Mouse (Mus musculus): ENCODE results near the gene Gm4707. TPM values are rescaled to one million over a fixed set of nuclear protein-coding genes. Genes with fewer than 3 reads are reported as not detected.
"Not testable (repeated sequence)": the region's sequence is repeated elsewhere in the genome, so short reads cannot be mapped to it uniquely, and the experiment has no call there.

Gene Gm4707
- polyA plus RNA-seq, 1 experiment from 2014 or later: 2.2 TPM

GRCm38 (mm10) chr17:71444126-71444525 is 15.6 kb downstream of the Gm4707 start:
- Histone ChIP-seq H3K27ac (ENCODE audit: poor library complexity, severe bottlenecking) (no peak overlapping the region), H3K9ac (no peak overlapping the region), H3K4me1 (replicated peaks) (no peaks in the 10 kb centered on the region), H3K9me3 (replicated peaks) (0 out of 2 replicates have a peak, but pooled peaks cover 3% of the 10 kb centered on the region), H3K4me3 (no peak overlapping the region), H3K4me2 (no peak overlapping the region), H3K27me3 (replicated peaks) (no peaks in the 10 kb centered on the region), H3K36me3 (peaks cover 45% of the 10 kb centered on the region)
- 90% methylated on average over 3 of the region's 3 CpGs for WGBS
- no peak for ATAC-seq (ENCODE audit: insufficient number of reproducible peaks, low FRiP score)

GRCm38 (mm10) chr17:71443273-71443672 is 16.4 kb downstream of the Gm4707 start:
- Histone ChIP-seq H3K4me3 (no peak overlapping the region), H3K4me2 (no peak overlapping the region), H3K4me1 (replicated peaks) (no peaks in the 10 kb centered on the region), H3K27ac (ENCODE audit: poor library complexity, severe bottlenecking) (no peak overlapping the region), H3K9me3 (replicated peaks) (0 out of 2 replicates have a peak, but pooled peaks cover 3% of the 10 kb centered on the region), H3K36me3 (peaks cover 41% of the 10 kb centered on the region), H3K9ac (no peak overlapping the region), H3K27me3 (replicated peaks) (no peaks in the 10 kb centered on the region)
- no peak for ATAC-seq (ENCODE audit: insufficient number of reproducible peaks, low FRiP score)
- WGBS: 89% methylated on average over 6 of the region's 6 CpGs

GRCm38 (mm10) chr17:71422502-71422901 is 37.2 kb downstream of the Gm4707 start:
- H3K9me3 ChIP-seq (replicated peaks): peaks cover 13% of the 10 kb centered on the region
- peaks cover 50% of the 10 kb centered on the region for H3K36me3 ChIP-seq
- H3K27me3 ChIP-seq (replicated peaks); H3K9ac ChIP-seq; ATAC-seq (ENCODE audit: insufficient number of reproducible peaks, low FRiP score); H3K4me1 ChIP-seq (replicated peaks); H3K4me2 ChIP-seq; H3K4me3 ChIP-seq; H3K27ac ChIP-seq (ENCODE audit: poor library complexity, severe bottlenecking): not testable (repeated sequence)
- WGBS: 93% methylated on average over 2 of the region's 2 CpGs

- ATAC-seq (ENCODE audit: insufficient number of reproducible peaks, low FRiP score): not testable (repeated sequence)
These were observed 40.3 kb downstream of the Gm4707 start for GRCm38 (mm10) chr17:71419448-71419847.

GRCm38 (mm10) chr17:71417008-71417407 is 42.7 kb downstream of the Gm4707 start:
- H3K4me1 ChIP-seq (replicated peaks): no peaks in the 10 kb centered on the region
- no peaks in the 10 kb centered on the region for H3K27me3 ChIP-seq (replicated peaks)
- no peak overlapping the region for H3K27ac ChIP-seq (ENCODE audit: poor library complexity, severe bottlenecking)
- peaks cover 46% of the 10 kb centered on the region for H3K36me3 ChIP-seq
- ATAC-seq (ENCODE audit: insufficient number of reproducible peaks, low FRiP score): no peak
- H3K4me2 ChIP-seq: no peak overlapping the region
- no peak overlapping the region for H3K9ac ChIP-seq
- H3K4me3 ChIP-seq: no peak overlapping the region
- peaks cover 6% of the 10 kb centered on the region for H3K9me3 ChIP-seq (replicated peaks)
- WGBS: 91% methylated on average over 1 of the region's 1 CpGs

More at GRCm38 (mm10) chr17:71419448-71419847, 40.3 kb downstream of the Gm4707 start:
- Histone ChIP-seq H3K9me3 (replicated peaks) (peaks cover 13% of the 10 kb centered on the region), H3K36me3 (peaks cover 55% of the 10 kb centered on the region)
- not testable (repeated sequence) for H3K4me3 ChIP-seq; H3K4me2 ChIP-seq; H3K4me1 ChIP-seq (replicated peaks); H3K9ac ChIP-seq; H3K27ac ChIP-seq (ENCODE audit: poor library complexity, severe bottlenecking); H3K27me3 ChIP-seq (replicated peaks)
- 87% methylated on average over 5 of the region's 5 CpGs for WGBS

Other genes starting within 250 kb of the Gm4707 start
- 97.0 and 99.7 TPM in 2 replicates for gene Emilin2, start 147.9 kb downstream of the Gm4707 start, polyA plus RNA-seq (2016; fragmentation: Nextera tagmentation; extraction: Ambion mirVana)
- 46.0 and 51.2 TPM in 2 replicates for gene Smchd1, start 15.4 kb upstream of the Gm4707 start, polyA plus RNA-seq (2016; fragmentation: Nextera tagmentation; extraction: Ambion mirVana)
- 38.4 and 38.7 TPM in 2 replicates for gene Ndc80, start 66.9 kb upstream of the Gm4707 start, polyA plus RNA-seq (2016; fragmentation: Nextera tagmentation; extraction: Ambion mirVana)
- gene Spdya, start 92.1 kb upstream of the Gm4707 start, polyA plus RNA-seq (2016; fragmentation: Nextera tagmentation; extraction: Ambion mirVana): 0.38 and 0.46 TPM in 2 replicates
- 54.6 and 56.7 TPM in 2 replicates for gene Wdr43, start 156.0 kb upstream of the Gm4707 start, polyA plus RNA-seq (2016; fragmentation: Nextera tagmentation; extraction: Ambion mirVana)
- 2.7 and 2.9 TPM in 2 replicates for gene Togaram2, start 213.3 kb upstream of the Gm4707 start, polyA plus RNA-seq (2016; fragmentation: Nextera tagmentation; extraction: Ambion mirVana)